Mouse (Mus musculus): ENCODE measurements at regions not wholly inside any gene's neighbourhood (a gene's known extent, or its start where the extent isn't known, plus 50 kb on each side); places are given as distances from the start of the nearest gene placed in this dataset.
"Not testable (repeated sequence)": the region's sequence is repeated elsewhere in the genome, so short reads cannot be mapped to it uniquely, and the experiment has no call there.

GRCm38 (mm10) chr15:19778651-19779050, 670.4 kb upstream of the Cdh12 start:
- no peak for DNase-seq

- no peak for DNase-seq
These were observed 665.2 kb upstream of the Cdh12 start for GRCm38 (mm10) chr15:19783883-19784282.

GRCm38 (mm10) chr15:19806994-19807393, 642.1 kb upstream of the Cdh12 start:
- no peak for DNase-seq

GRCm38 (mm10) chr15:19813647-19814046, 635.4 kb upstream of the Cdh12 start:
- DNase-seq = no peak

GRCm38 (mm10) chr15:19856892-19857655, 592.0 kb upstream of the Cdh12 start:
- not testable (repeated sequence) for DNase-seq

GRCm38 (mm10) chr15:19857656-19858006, 591.4 kb upstream of the Cdh12 start:
- no peak for DNase-seq

DNA sequence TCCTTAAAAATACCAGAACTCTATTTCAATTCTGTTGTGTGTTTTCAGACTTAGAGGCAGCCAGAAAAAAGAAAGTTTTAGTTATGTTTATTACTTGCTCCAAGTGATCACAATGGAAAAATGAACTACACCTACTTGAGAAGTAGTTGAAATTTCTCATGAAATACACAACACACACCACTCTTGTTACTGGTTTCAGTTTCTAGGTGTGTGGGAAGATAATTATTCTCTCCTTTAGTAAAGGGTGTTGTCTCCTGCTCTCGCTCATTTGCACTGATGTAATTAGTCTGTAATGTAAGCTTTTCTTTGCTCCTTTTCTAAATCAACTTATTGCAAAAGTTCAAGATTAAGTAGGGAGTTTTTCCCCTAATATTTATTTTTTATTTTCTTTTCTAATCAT, 590.4 kb upstream of the Cdh12 start:
- no peak for DNase-seq

DNA sequence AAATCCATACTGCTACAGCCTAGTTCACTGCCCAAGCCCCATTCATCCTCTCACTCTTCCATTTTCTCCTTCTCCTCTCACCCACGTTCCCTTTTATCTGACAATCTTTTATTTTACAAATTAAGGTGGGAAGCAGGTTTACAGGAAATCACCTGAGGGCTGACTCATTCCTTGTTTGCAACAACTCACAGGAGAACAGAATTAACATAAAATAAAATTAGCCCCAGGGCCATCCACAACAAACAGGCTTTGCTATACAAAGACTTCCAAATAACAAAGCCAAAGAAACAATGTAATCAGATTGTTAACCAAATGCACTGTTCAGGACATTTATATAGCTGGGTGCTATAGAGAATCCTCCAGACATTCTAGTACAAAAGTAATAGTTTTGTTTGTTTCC, 585.1 kb upstream of the Cdh12 start:
- DNase-seq = no peak

GRCm38 (mm10) chr15:19866559-19866958, 582.5 kb upstream of the Cdh12 start:
- DNase-seq = no peak

GRCm38 (mm10) chr15:19869041-19869440, 580.0 kb upstream of the Cdh12 start:
- DNase-seq = no peak

GRCm38 (mm10) chr15:19872611-19873010, 576.5 kb upstream of the Cdh12 start:
- peak; percentile 19 for DNase-seq

Data from right cerebral cortex, postnatal 4 days (tissue).